Mouse (Mus musculus): ENCODE data around the gene ccdc198.

DNA sequence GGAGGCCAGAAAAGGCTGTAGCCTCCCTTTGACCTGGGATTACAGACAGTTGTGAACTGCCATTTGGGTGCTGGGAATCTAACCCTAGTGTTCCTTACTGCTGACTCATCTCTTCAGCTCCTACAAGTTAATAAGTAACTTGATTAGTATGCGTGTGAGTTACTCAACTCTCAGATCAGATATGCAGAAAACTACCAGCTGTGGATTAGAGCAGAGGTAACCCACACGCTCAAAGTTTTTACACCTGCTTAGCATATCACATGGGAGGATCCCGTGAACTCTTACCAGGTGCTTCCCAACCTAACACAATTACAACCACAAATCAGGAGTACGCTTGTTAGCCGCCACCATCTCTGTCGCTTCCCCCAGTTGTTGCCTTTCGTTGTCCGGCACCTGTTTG lies 74.0 kb downstream of the ccdc198 start:
- TF ChIP-seq POLR2A (IDR thresholded peaks at IDR 0.05; ENCODE audit: low read depth, low read length) (no peak), CTCF (conservative IDR thresholded peaks at IDR 0.05 in 1 of 2, IDR thresholded peaks at IDR 0.05 in 1 of 2; ENCODE audit: low read depth in 2 of 2, low read length in 2 of 2) (no peak), EP300 (IDR thresholded peaks at IDR 0.05; ENCODE audit: low read length) (no peak)
